Mouse (Mus musculus): ENCODE measurements around the gene Col23a1. TPM values are rescaled to one million over a fixed set of nuclear protein-coding genes. Genes with fewer than 3 reads are reported as not detected.

Gene Col23a1
- total RNA-seq, 4 experiments from 2014 or later = 0.82 to 1.6 (median 0.93) TPM

GRCm38 (mm10) chr11:51429428-51430179 lies 139.9 kb downstream of the Col23a1 start:
- no peak for DNase-seq (ENCODE audit: low spot score in 2 of 2)

- no peak for DNase-seq (ENCODE audit: low spot score in 2 of 2)
Observed at GRCm38 (mm10) chr11:51430180-51430578, 140.5 kb downstream of the Col23a1 start.

- DNase-seq (ENCODE audit: low spot score in 2 of 2) = no peak
Observed at GRCm38 (mm10) chr11:51431287-51431686, 141.6 kb downstream of the Col23a1 start.

GRCm38 (mm10) chr11:51431968-51432367 lies 142.2 kb downstream of the Col23a1 start:
- no peak for DNase-seq (ENCODE audit: low spot score in 2 of 2)

GRCm38 (mm10) chr11:51442006-51442405 lies 152.3 kb downstream of the Col23a1 start:
- no peak for DNase-seq (ENCODE audit: low spot score in 2 of 2)

- no peak for DNase-seq (ENCODE audit: low spot score in 2 of 2)
Observed at GRCm38 (mm10) chr11:51442599-51442998, 152.9 kb downstream of the Col23a1 start.

GRCm38 (mm10) chr11:51443818-51444217 lies 154.1 kb downstream of the Col23a1 start:
- no peak for DNase-seq (ENCODE audit: low spot score in 2 of 2)

GRCm38 (mm10) chr11:51444649-51445048 lies 154.9 kb downstream of the Col23a1 start:
- DNase-seq (ENCODE audit: low spot score in 2 of 2) = no peak

- DNase-seq (ENCODE audit: low spot score in 2 of 2) = no peak
Observed at GRCm38 (mm10) chr11:51446711-51447425, 157.1 kb downstream of the Col23a1 start.

GRCm38 (mm10) chr11:51448256-51448655 lies 158.5 kb downstream of the Col23a1 start:
- no peak for DNase-seq (ENCODE audit: low spot score in 2 of 2)

- no peak for DNase-seq (ENCODE audit: low spot score in 2 of 2)
Observed at GRCm38 (mm10) chr11:51448680-51449079, 159.0 kb downstream of the Col23a1 start.

GRCm38 (mm10) chr11:51449881-51450280 lies 160.2 kb downstream of the Col23a1 start:
- no peak for DNase-seq (ENCODE audit: low spot score in 2 of 2)

- no peak for DNase-seq (ENCODE audit: low spot score in 2 of 2)
Observed at GRCm38 (mm10) chr11:51451281-51451680, 161.6 kb downstream of the Col23a1 start.

- DNase-seq (ENCODE audit: low spot score in 2 of 2) = no peak
Observed at GRCm38 (mm10) chr11:51451925-51452324, 162.2 kb downstream of the Col23a1 start.

- DNase-seq (ENCODE audit: low spot score in 2 of 2) = no peak
Observed at GRCm38 (mm10) chr11:51453742-51454141, 164.0 kb downstream of the Col23a1 start.

GRCm38 (mm10) chr11:51455501-51455900 lies 165.8 kb downstream of the Col23a1 start:
- DNase-seq (ENCODE audit: low spot score in 2 of 2) = no peak

- no peak for DNase-seq (ENCODE audit: low spot score in 2 of 2)
Observed at GRCm38 (mm10) chr11:51457624-51458023, 167.9 kb downstream of the Col23a1 start.

- DNase-seq (ENCODE audit: low spot score in 2 of 2) = no peak
Observed at GRCm38 (mm10) chr11:51458649-51459048, 168.9 kb downstream of the Col23a1 start.

- DNase-seq (ENCODE audit: low spot score in 2 of 2) = no peak
Observed at GRCm38 (mm10) chr11:51459569-51460043, 169.9 kb downstream of the Col23a1 start.

GRCm38 (mm10) chr11:51468737-51469136 lies 179.0 kb downstream of the Col23a1 start:
- DNase-seq (ENCODE audit: low spot score in 2 of 2) = no peak

- peak in 1 of 2 experiments; percentile 15 for DNase-seq (ENCODE audit: low spot score in 2 of 2)
Observed at GRCm38 (mm10) chr11:51469341-51469831, 179.7 kb downstream of the Col23a1 start.

- no peak for DNase-seq (ENCODE audit: low spot score in 2 of 2)
Observed at GRCm38 (mm10) chr11:51470383-51471144, 180.8 kb downstream of the Col23a1 start.

All from gastrocnemius, adult 8-10 months (tissue).